Mouse (Mus musculus) forebrain, embryonic 11.5 days (tissue): ENCODE data around the gene Evx1. TPM values are rescaled to one million over a fixed set of nuclear protein-coding genes. Genes with fewer than 3 reads are reported as not detected.

Experiments
- ATAC-seq: fragments of 200-750 bp; cut with Nextera tagmentation; replicated peaks from 2 replicates; pipeline ENCODE4 v1.8.0; 2017; ENCODE audit warnings: moderate TSS enrichment; ENCODE audit not compliant: low FRiP score
- DNase-seq: peaks from one replicate; pipeline ENCODE4 v3.0.0-alpha.2; 2017; ENCODE audit warnings: low spot score
- H3K27ac ChIP-seq: fragments of 300-500 bp; sonication (generic); 2 replicates; pipeline ENCODE4 v1.5.1; 2014; ENCODE audit warnings: low read depth, low read length
- H3K27me3 ChIP-seq: fragments of 300-500 bp; sonication (generic); 2 replicates; pipeline ENCODE4 v1.6.1; 2014; ENCODE audit warnings: mild to moderate bottlenecking, low read length, mixed read lengths; ENCODE audit not compliant: control insufficient read depth, insufficient read depth
- H3K36me3 ChIP-seq: fragments of 300-500 bp; sonication (generic); 2 replicates; pipeline ENCODE4 v1.6.1; 2014; ENCODE audit warnings: mild to moderate bottlenecking, low read length, moderate library complexity, mixed read lengths; ENCODE audit not compliant: control insufficient read depth, insufficient read depth
- H3K4me1 ChIP-seq: fragments of 300-500 bp; sonication (generic); replicated peaks from 2 replicates; pipeline ENCODE4 v1.6.1; 2014; ENCODE audit warnings: low read length, mixed read lengths; ENCODE audit not compliant: control insufficient read depth, insufficient read depth
- H3K4me2 ChIP-seq: fragments of 300-500 bp; sonication (generic); 2 replicates; pipeline ENCODE4 v1.6.1; 2014; ENCODE audit warnings: low read depth, mild to moderate bottlenecking, low read length, moderate library complexity, mixed read lengths; ENCODE audit not compliant: severe bottlenecking
- H3K4me3 ChIP-seq: fragments of 300-500 bp; sonication (generic); 2 replicates; pipeline ENCODE4 v1.5.1; 2014; ENCODE audit warnings: low read depth, low read length
- H3K9ac ChIP-seq: fragments of 300-500 bp; sonication (generic); 2 replicates; pipeline ENCODE4 v1.6.1; 2014; ENCODE audit warnings: low read length
- H3K9me3 ChIP-seq: fragments of 300-500 bp; sonication (generic); 2 replicates; pipeline ENCODE4 v1.6.1; 2016; ENCODE audit warnings: low read length, mixed read lengths; ENCODE audit not compliant: control insufficient read depth
- WGBS: fragments of 180-500 bp; shearing (Covaris S2); extraction: QIAGEN DNeasy Blood & Tissue Kit; methylation state at CpG from one replicate; pipeline ENCODE4 v1.1.7; 2014; 5-methylcytosine and 5-hydroxymethylcytosine counted together
- polyA plus RNA-seq: library from polyadenylated mRNA; unstranded; fragments of >200 nt; fragmentation: Nextera tagmentation; extraction: Ambion mirVana; gene quantifications from 2 replicates; pipeline ENCODE4 v1.2.1, GENCODE M21; 2014

Gene Evx1
- polyA plus RNA-seq, 1 experiment from 2014 or later: not detected

GRCm38 (mm10) chr6:52281084-52281483 lies 32.2 kb upstream of the Evx1 start:
- Histone ChIP-seq H3K36me3 (no peaks in the 10 kb centered on the region), H3K4me3 (no peak overlapping the region), H3K27ac (no peak overlapping the region), H3K9ac (no peak overlapping the region), H3K4me1 (no peaks in the 10 kb centered on the region), H3K9me3 (no peaks in the 10 kb centered on the region), H3K4me2 (no peak overlapping the region), H3K27me3 (peaks cover 28% of the 10 kb centered on the region)
- ATAC-seq (no peak), DNase-seq (no peak)
- 71% methylated on average over 12 of the region's 12 CpGs for WGBS

- Histone ChIP-seq H3K27me3 (peaks cover 12% of the 10 kb centered on the region; the same call in 1 of the 2 replicates), H3K4me2 (no peak overlapping the region), H3K9ac (no peak overlapping the region), H3K36me3 (no peaks in the 10 kb centered on the region), H3K9me3 (no peaks in the 10 kb centered on the region), H3K27ac (no peak overlapping the region), H3K4me1 (no peaks in the 10 kb centered on the region), H3K4me3 (no peak overlapping the region)
- no peak for ATAC-seq
- 89% methylated on average over 5 of the region's 5 CpGs for WGBS
- no peak for DNase-seq
These were observed 29.4 kb upstream of the Evx1 start for GRCm38 (mm10) chr6:52283896-52284295.

GRCm38 (mm10) chr6:52290186-52290585 lies 23.1 kb upstream of the Evx1 start:
- no peak for DNase-seq
- Histone ChIP-seq H3K27ac (no peak overlapping the region), H3K4me2 (no peak overlapping the region)

GRCm38 (mm10) chr6:52291021-52291860 lies 22.1 kb upstream of the Evx1 start:
- 1% methylated on average over 45 of the region's 45 CpGs for WGBS
- H3K27me3 ChIP-seq: peaks cover 58% of the 10 kb centered on the region
- H3K36me3 ChIP-seq: no peaks in the 10 kb centered on the region
- no peak for ATAC-seq
- no peaks in the 10 kb centered on the region for H3K9me3 ChIP-seq
- no peaks in the 10 kb centered on the region for H3K4me1 ChIP-seq
- H3K9ac ChIP-seq: no peak overlapping the region
- DNase-seq: no peak
- no peak overlapping the region for H3K27ac ChIP-seq
- peak overlapping the region; percentile 12 for H3K4me3 ChIP-seq
- peak overlapping the region; percentile 24 for H3K4me2 ChIP-seq

More at GRCm38 (mm10) chr6:52290186-52290585, 23.1 kb upstream of the Evx1 start:
- Histone ChIP-seq H3K27me3 (peaks cover 60% of the 10 kb centered on the region), H3K9ac (no peak overlapping the region), H3K9me3 (no peaks in the 10 kb centered on the region), H3K36me3 (no peaks in the 10 kb centered on the region), H3K4me1 (no peaks in the 10 kb centered on the region), H3K4me3 (no peak overlapping the region)
- WGBS: 21% methylated on average over 12 of the region's 12 CpGs
- ATAC-seq: no peak

- no peak overlapping the region for H3K4me3 ChIP-seq
- H3K9ac ChIP-seq: no peak overlapping the region
- no peak overlapping the region for H3K27ac ChIP-seq
- no peaks in the 10 kb centered on the region for H3K9me3 ChIP-seq
- no peaks in the 10 kb centered on the region for H3K4me1 ChIP-seq
- peaks cover 53% of the 10 kb centered on the region for H3K27me3 ChIP-seq
- WGBS: 49% methylated on average over 7 of the region's 7 CpGs
- no peak overlapping the region for H3K4me2 ChIP-seq
- DNase-seq (no peak), ATAC-seq (no peak)
- no peaks in the 10 kb centered on the region for H3K36me3 ChIP-seq
These were observed 21.0 kb upstream of the Evx1 start for GRCm38 (mm10) chr6:52292328-52292727.

GRCm38 (mm10) chr6:52294616-52295015 lies 18.7 kb upstream of the Evx1 start:
- Histone ChIP-seq H3K27me3 (peaks cover 52% of the 10 kb centered on the region), H3K27ac (no peak overlapping the region), H3K9me3 (no peaks in the 10 kb centered on the region), H3K36me3 (no peaks in the 10 kb centered on the region), H3K9ac (no peak overlapping the region), H3K4me3 (no peak overlapping the region), H3K4me2 (no peak overlapping the region), H3K4me1 (no peaks in the 10 kb centered on the region)
- ATAC-seq: no peak
- 74% methylated on average over 6 of the region's 6 CpGs for WGBS
- no peak for DNase-seq

- H3K36me3 ChIP-seq: no peaks in the 10 kb centered on the region
- no peaks in the 10 kb centered on the region for H3K9me3 ChIP-seq
- H3K27me3 ChIP-seq: peaks cover 20% of the 10 kb centered on the region
- H3K27ac ChIP-seq: no peak overlapping the region
- H3K4me2 ChIP-seq: no peak overlapping the region
- WGBS: 86% methylated on average over 4 of the region's 4 CpGs
- no peak overlapping the region for H3K4me3 ChIP-seq
- DNase-seq (no peak), ATAC-seq (no peak)
- no peak overlapping the region for H3K9ac ChIP-seq
- no peaks in the 10 kb centered on the region for H3K4me1 ChIP-seq
These were observed 14.8 kb upstream of the Evx1 start for GRCm38 (mm10) chr6:52298511-52298910.

GRCm38 (mm10) chr6:52300806-52301205 lies 12.5 kb upstream of the Evx1 start:
- Histone ChIP-seq H3K27ac (no peak overlapping the region), H3K4me1 (no peaks in the 10 kb centered on the region; the same call in 1 of the 2 replicates), H3K27me3 (peaks cover 23% of the 10 kb centered on the region), H3K4me3 (no peak overlapping the region), H3K9me3 (no peaks in the 10 kb centered on the region), H3K9ac (no peak overlapping the region), H3K4me2 (no peak overlapping the region), H3K36me3 (no peaks in the 10 kb centered on the region)
- 83% methylated on average over 4 of the region's 4 CpGs for WGBS
- ATAC-seq (no peak), DNase-seq (no peak)

GRCm38 (mm10) chr6:52303426-52303825 lies 9.9 kb upstream of the Evx1 start:
- WGBS: 54% methylated on average over 3 of the region's 3 CpGs
- DNase-seq (no peak), ATAC-seq (no peak)
- no peaks in the 10 kb centered on the region for H3K36me3 ChIP-seq
- no peak overlapping the region for H3K4me2 ChIP-seq
- peaks cover 48% of the 10 kb centered on the region for H3K27me3 ChIP-seq
- no peaks in the 10 kb centered on the region for H3K9me3 ChIP-seq
- no peak overlapping the region for H3K9ac ChIP-seq
- peaks cover 5% of the 10 kb centered on the region; the same call in 1 of the 2 replicates for H3K4me1 ChIP-seq
- no peak overlapping the region for H3K4me3 ChIP-seq
- H3K27ac ChIP-seq: no peak overlapping the region
